Mouse (Mus musculus) T-cell, adult 2 months (primary cell): Measurements from ENCODE around the gene Cyp2d40.
A peak's percentile ranks its signal among the peaks of the same experiment; 100 is the strongest.
"Not testable (repeated sequence)": the region's sequence is repeated elsewhere in the genome, so short reads cannot be mapped to it uniquely, and the experiment has no call there.

Source experiments
- DNase-seq: peaks from one replicate; pipeline ENCODE4 v3.0.0; 2022; ENCODE audit warnings: low spot score

Gene Cyp2d40

DNA sequence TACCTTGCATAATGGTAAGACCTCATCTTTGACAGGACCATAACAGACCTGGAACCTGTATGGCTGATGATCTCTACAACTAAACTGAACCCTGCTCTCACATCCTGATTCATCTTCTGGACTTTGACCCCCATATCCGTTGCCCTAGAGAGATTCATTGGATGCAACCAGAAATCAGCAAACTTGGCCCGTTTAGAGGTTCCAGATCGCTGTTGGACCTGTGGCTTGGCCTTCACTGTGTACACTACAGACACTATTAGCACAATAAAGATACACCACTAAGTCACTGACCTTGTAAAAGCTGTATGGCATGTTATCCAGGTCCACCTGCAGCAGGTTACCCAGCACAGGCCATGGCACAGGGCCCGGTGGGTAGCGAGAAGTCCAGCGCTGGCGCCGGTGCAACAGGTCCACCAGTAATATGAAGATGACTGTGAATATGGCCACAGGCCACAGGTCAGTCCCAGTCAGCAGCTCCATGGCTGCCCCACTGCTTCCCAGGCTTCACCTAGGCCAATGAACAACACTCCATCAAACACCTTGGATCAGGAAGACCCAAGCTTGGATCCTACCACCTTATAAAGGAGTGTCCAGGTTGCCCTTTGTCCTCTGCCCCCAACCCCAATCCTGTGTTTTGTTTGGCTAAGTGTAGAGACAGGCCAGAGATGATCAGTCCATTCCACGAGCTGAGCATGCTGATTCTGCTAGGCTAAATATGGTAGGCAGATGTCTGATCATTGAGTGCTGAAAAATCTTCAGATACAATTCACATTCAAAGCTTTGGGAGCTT lies at the start of gene Cyp2d40:
TSS of gene Cyp2d40 (minus strand) at position 553 of the 790 bp plus-strand sequence.
- DNase-seq = no peak

DNA sequence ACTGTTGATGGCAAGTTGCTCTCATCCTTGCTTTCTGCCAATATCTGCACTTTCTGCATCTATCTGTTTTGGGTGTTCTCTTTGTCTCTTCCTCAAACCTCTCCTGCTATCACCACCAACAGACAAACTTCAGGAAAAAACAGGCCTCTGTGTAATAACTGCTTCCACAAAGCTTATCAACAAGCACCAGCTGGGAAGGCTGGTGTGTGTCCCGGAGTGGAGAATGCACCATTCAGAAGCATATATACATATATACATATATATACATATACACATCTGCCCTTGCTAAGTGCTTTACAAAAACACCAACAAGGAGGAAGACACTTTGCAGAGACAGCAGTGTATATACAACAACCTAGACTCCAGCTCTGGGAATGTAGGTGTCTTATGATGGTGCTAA lies 46.6 kb upstream of the Cyp2d40 start:
- DNase-seq = no peak

DNA sequence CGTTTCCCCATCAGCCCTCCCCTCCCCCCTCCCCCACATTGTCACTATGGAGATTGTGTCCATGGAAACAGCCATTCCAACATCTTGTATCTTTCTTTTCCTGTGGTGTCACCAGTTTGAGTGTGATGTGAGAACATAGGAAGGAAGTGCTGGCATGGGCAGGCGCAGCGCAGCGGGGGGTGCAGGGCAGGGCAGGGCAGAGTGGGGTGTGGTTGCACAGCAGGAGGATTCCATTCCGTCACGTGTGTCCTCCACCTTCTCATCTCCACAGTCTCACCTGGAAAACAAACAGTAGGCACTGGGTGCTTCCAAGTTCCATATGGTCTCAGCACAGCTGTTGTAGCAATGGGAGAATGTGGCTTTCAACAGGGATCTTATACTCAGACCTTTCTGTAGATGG lies 45.5 kb upstream of the Cyp2d40 start:
- DNase-seq = no peak

DNA sequence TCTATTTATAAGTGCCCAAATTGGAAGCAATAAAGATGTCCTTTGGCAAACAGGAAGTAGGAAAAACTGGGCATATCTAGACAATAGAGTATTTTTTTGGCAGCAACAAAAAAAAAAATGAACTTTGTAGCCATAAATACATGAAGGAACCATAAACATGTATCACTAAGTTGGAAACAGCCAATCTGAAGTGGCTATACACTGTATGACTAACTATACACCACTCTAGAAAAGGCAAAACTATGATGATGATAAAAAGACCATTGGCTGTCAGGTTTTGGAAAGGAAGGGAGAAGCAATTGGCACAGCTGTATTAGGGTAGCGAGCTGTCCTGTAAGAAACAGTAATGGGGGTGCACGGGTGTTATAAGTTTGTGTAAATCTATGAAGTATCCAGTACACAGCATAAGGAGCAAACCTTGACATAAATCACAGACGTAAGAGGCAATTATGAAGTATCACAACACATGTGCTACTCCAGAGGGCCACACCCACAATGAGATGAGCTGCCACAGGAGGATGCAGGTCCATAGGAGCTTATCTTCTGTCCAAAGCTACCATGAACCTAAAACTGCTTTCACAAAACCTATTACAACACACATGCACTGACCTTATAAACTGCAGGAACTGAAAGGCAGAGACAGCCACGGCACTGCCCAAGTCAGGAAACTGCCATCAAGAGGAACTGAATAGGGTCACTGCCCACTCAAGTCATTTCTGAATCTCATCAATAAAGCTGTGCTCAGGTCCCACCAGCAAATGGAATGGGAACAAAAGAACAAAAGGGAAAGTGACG lies 43.2 kb upstream of the Cyp2d40 start:
- no peak for DNase-seq

DNA sequence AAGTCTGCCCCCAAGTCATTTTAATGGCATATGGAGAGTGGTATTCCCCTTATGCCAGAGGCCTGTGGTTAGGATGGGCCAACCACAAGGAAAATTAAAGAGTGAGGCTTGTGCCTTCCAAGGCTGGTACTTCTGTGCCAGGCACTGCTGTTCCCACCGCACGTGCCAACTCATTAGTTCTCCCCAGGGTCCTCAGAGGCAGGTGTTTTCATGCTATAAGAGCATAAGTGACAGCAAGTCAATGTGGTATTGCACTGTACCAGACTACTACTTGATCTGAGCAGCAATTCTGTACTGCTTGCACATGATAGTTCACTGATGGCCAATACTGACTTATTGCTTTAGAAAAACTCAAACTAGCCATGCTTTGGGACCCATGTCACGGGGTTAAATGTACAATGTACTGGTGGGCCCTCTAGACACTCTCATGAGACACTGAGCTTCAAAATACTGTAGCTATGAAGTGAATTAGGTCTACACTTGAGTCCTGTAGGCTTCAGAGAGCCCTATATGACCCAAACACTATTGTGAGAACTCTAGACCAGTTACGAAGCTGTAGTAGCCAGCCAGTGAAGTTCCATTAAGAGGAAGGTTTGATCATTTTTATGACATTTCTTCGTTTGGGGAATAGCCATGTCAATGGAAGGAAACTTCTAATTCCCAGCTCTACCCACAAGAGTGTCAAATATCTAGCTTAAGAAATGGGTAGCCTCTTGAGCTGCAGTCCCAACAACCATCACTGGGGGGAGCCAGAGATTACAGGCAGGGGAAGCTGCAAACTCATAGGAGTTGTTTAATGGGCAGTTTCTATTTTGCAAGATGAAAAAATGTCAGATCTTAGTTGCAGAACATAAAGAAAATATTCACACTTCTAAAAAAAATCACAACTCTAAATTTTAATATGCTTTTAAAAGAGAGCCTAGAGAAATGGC lies 41.0 kb upstream of the Cyp2d40 start:
- DNase-seq = peak; percentile 66

DNA sequence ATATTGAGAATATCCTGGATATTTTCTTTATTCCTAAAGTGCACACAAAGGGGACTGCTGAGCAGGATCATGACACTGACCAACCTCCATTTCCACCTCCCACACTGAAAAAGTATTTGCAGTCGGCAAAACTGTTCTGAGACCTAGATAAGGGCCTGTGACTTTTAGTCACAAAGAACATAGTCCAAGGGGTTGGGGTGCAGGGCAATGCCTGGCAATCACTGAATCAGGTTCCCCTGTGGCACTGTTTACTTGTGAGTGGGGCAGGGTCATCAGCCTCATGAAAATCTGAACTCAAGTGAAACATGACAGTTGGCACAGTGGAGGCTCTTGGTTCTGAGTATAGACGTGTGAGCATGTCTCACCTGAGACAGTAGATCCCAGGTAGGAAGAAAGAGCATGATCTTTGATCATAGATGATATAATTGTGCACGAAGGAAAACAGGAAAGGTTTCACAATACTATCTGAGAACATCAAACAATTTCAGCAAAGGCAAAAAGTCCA lies 32.0 kb upstream of the Cyp2d40 start:
- no peak for DNase-seq

DNA sequence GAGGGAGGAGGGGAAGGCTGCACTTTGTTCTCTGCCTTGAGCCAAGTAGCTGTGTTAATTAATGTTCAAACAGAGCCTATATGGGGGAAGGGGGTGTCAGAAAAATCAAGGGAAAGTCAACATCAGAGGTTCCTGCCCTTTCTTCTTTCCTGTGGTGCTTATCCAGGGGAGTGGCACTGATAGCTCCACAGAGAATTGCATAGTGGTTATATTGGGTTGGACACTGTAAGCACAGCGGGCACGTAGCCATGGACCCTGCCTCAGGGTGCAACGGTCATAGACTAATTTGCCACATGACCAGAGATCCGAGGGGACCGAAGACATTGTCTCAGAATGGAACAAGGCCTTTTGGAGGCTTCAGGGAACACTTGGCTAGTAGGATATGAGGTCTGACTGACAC lies 30.3 kb upstream of the Cyp2d40 start, which contains the start of gene Cyp2d26:
TSS of gene Cyp2d26 (minus strand) at position 18 of the 400 bp plus-strand sequence.
- DNase-seq = no peak

DNA sequence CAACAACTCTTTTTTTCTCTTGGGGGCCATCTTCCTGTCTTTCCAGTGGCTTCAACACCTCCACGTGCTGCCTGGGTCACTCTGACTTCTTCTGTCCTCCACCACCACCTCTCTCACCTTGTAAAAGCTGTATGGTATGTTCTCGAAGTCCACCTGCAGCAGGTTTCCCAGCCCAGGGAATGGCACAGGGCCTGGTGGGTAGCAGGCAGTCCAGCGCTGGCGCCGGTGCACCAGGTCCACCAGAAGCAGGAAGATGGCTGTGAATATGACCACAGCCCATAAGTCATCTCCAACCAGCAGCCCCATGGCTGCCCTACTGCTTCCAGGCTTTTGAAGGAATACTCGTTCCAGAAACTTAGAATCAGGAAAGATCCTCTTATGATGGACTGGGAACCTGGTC lies 29.9 kb upstream of the Cyp2d40 start:
- no peak for DNase-seq

DNA sequence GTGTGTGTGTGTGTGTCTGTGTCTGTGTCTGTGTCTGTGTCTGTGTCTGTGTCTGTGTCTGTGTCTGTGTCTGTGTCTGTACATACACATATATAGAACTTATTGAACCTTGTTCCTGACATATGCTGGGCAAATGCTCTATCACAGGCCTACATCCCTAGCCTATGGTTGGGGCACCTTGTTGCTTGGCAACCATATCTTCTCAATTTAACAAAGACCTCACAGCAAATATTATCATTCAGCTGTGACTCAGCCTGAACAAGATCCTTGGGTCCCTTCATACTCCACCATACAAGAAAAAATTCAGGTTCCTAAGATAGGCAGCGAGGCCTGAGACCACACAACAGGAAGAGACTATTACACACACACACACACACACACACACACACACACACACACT lies 29.5 kb upstream of the Cyp2d40 start:
- no peak for DNase-seq

DNA sequence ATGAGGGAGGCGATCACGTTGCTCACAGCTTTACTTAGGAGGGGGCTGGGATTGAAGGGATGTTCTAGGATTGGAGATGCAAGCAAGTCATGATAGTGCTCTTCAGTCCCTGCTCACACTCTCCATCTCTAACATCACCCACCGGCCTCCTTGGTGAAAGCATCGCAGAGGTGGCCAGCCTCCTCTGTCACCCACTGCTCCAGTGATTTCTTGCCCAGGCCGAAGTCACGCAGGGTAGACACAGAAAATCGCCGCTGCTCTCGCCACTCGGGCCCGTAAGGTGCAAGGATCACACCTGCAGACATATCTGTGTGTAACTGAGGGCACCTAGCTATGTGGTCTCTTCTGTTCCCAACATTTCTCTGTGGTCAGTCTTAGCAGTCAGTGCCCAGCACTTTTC lies 28.6 kb upstream of the Cyp2d40 start:
- no peak for DNase-seq

DNA sequence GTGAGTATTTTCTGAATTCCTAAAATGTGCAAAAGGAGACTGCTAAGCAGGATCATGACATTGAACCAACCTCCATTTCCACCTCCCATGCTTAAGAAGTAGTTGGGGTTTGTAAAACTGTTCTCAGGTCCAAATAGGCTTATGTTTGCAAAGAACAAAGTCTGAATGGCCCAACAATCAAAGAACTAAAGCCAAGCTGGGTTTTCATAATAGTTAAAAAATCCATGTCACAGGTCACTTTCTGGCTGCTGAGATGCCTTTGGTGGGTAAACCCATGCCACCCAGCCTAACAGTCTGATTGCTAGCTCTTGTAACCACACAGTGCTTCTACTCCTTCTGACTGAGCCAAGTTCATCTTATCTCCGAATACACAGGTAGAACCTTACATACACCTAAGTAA lies 20.6 kb upstream of the Cyp2d40 start:
- DNase-seq = no peak

DNA sequence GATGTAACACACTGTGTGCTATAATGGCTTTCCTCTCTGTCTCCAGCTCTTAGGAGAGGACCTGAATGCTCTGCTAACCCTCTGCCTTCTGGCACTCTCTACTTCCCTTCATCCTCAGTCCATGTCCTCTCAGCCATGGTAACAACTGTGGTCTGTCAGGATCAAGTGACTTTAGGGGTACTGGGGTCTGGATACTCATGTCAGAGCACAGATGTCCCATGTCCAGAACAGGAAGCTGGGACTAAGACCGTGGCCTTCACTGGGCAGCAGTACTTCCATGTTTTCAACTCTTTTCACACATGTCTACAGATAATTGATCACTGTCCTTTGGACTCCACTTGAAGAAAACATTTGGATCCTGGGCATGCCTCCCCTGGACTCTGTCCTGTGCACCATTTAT lies 19.8 kb upstream of the Cyp2d40 start:
- no peak for DNase-seq

DNA sequence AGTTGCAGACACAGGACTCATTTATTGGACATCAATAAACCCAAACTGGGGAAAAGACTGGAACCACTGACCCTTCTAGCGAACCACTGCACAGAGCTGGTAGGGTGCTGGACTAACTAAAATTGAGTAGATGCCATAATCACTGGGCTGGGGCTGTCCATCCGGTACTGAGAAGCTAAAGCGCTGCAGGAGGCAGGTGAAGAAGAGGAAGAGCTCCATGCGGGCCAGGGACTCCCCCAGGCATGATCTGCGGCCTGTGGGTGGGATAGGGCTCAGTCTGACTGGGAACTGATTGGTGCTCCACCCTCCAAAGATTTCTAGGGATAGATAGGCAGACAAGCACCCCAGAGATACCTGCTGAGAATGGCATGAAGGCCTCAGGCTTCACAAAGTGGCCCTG lies 13.9 kb upstream of the Cyp2d40 start:
- DNase-seq = not testable (repeated sequence)

DNA sequence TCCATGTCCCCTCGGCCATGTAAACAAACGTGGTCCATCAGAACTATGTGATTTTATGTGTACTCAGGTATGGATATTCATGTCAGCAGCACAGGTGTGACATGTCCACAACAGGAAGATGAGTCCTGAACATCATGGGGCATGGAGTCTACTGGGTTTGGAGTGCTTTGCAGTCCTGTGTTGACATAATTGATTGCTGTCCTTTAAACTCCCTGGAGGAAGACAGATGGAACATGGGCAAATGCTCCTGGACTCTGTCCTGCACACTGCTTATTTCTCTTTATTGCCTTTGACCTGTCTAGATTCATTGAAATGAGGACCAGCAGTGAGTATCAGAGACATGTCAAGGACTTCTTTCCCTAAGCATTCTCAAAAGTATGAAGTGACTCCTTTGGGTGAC lies 2.0 kb upstream of the Cyp2d40 start:
- DNase-seq = no peak

DNA sequence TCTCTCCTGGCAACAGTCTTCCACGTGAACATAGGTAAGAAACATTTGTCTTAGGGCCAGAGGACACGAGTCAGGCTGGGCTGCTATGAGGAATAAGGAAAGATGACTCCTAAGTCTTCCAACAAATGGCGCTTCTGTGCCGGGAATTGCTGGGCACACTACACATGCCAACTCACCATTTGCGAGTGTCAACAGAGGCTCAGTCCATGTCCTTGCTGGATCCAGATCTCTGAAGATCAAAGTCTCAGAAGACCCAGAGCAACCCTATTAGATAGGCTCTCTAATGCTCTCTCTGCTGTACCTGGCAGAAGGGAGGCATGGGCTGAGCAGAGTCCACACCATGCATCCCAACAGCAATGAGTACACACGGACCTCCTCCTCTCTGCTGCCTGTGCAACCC lies 898 bp upstream of the Cyp2d40 start:
- no peak for DNase-seq

DNA sequence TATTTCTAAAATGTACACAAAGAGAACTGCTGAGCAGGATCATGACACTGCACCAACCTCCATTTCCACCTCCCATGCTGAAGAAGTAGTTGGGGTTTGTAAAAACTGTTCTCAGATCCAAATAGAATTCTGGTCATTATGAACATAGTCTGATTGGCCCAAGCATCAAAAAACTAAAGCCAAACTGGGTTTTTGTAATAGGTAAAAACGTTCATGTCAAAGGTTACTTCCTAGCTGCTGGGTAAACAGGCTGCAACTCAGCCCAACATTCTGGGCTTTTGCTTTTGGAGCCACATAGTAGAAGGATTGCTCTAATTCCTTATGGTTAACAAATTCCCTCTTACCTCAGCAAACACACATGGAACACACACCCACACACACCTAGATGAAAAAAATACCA lies 15.8 kb downstream of the Cyp2d40 start:
- DNase-seq = no peak

DNA sequence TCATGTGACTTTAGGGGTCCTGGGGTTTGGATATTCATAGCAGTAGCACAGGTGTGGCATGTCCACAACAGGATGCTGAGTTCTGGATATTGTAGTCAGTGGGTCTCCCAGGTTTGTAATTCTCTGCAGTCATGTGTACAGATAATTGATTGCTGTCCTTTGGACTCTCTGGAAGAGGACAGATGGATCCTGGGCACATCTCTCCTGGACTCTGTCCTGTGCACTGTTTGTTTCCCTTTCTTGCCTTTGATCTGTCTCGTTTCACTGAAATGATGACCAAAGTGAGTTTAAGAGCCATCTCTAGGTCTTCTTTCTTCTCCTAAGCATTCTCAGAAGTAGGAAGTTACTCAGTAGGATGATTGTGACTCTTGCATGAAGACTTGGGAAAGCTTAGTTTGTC lies 16.5 kb downstream of the Cyp2d40 start:
- DNase-seq = no peak

DNA sequence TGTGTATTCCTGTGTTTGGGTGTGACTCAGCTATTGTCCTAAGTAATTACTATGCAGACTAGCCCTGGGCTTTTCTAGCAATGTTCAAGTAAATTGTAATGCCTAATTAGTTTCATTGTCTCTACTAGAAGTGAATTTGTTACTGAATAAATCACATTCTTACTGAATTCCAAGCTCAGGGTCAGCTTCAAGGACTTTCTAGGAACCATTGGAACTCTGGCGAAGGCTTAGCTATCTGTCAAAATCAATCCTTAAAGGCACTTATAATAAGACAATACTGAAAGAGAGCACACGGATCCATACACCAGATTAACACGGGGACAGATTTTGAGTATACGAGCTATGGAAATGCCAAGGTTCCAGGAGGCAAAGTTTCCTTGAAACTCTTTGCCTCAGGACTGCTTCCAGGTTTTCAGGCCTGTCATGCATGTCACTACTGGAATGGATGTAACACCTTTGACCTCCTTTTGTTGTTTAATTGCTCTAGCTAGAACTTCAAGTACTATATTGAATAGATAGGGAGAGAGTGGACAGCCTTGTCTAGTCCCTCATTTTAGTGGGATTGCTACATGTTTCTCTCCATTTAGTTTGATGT lies 30.6 kb downstream of the Cyp2d40 start:
- not testable (repeated sequence) for DNase-seq
